Mouse (Mus musculus): ENCODE data around the gene Cdkl1. TPM values are rescaled to one million over a fixed set of nuclear protein-coding genes. Genes with fewer than 3 reads are reported as not detected.

Gene Cdkl1
- polyA plus RNA-seq (2016; fragmentation: Nextera tagmentation; extraction: Ambion mirVana), result 1.5 and 1.6 TPM in 2 replicates

- H3K4me2 ChIP-seq (replicated peaks), result peak within 1 kb of the TSS; percentile 99
- H3K27me3 ChIP-seq (replicated peaks), result no peaks in the 10 kb centered on the region
- H3K9me3 ChIP-seq, result no peaks in the 10 kb centered on the region
- peak within 1 kb of the TSS; percentile 61 for H3K9ac ChIP-seq
- H3K27ac ChIP-seq, result no peak within 1 kb of the TSS
- H3K4me1 ChIP-seq, result peaks cover 18% of the 10 kb centered on the region; the same call in 1 of the 2 replicates
- no peaks in the 10 kb centered on the region for H3K36me3 ChIP-seq
- WGBS, result 2% methylated on average over 45 of the region's 45 CpGs
- peak; percentile 95 for ATAC-seq (ENCODE audit: low FRiP score, low read depth)
- peak within 1 kb of the TSS; percentile 49 for H3K4me3 ChIP-seq
These were observed at the start of gene Cdkl1 for GRCm38 (mm10) chr12:69790530-69791505. Gene Cdkl1 (minus strand): TSS chr12:69791267.

GRCm38 (mm10) chr12:69838376-69838775 is 47.3 kb upstream of the Cdkl1 start:
- Histone ChIP-seq H3K27ac (no peak overlapping the region), H3K4me2 (replicated peaks) (no peak overlapping the region), H3K4me1 (no peaks in the 10 kb centered on the region), H3K9ac (no peak overlapping the region), H3K9me3 (no peaks in the 10 kb centered on the region), H3K36me3 (peaks cover 31% of the 10 kb centered on the region), H3K4me3 (no peak overlapping the region), H3K27me3 (replicated peaks) (no peaks in the 10 kb centered on the region)
- WGBS, result 88% methylated on average over 11 of the region's 11 CpGs
- no peak for ATAC-seq (ENCODE audit: low FRiP score, low read depth)

- no peak overlapping the region for H3K27ac ChIP-seq
- no peak overlapping the region for H3K4me2 ChIP-seq (replicated peaks)
- no peak overlapping the region for H3K4me3 ChIP-seq
- no peaks in the 10 kb centered on the region for H3K27me3 ChIP-seq (replicated peaks)
- no peaks in the 10 kb centered on the region for H3K9me3 ChIP-seq
- no peaks in the 10 kb centered on the region for H3K4me1 ChIP-seq
- 88% methylated on average over 12 of the region's 12 CpGs for WGBS
- peaks cover 27% of the 10 kb centered on the region for H3K36me3 ChIP-seq
- no peak overlapping the region for H3K9ac ChIP-seq
- no peak for ATAC-seq (ENCODE audit: low FRiP score, low read depth)
These were observed 43.0 kb upstream of the Cdkl1 start for GRCm38 (mm10) chr12:69833982-69834604.

GRCm38 (mm10) chr12:69831239-69831910 is 40.3 kb upstream of the Cdkl1 start:
- H3K4me1 ChIP-seq, result no peaks in the 10 kb centered on the region
- no peak for ATAC-seq (ENCODE audit: low FRiP score, low read depth)
- WGBS, result 95% methylated on average over 9 of the region's 9 CpGs
- peaks cover 28% of the 10 kb centered on the region for H3K36me3 ChIP-seq
- no peaks in the 10 kb centered on the region for H3K9me3 ChIP-seq
- no peak overlapping the region for H3K4me2 ChIP-seq (replicated peaks)
- H3K27ac ChIP-seq, result no peak overlapping the region
- H3K27me3 ChIP-seq (replicated peaks), result no peaks in the 10 kb centered on the region
- H3K9ac ChIP-seq, result no peak overlapping the region
- no peak overlapping the region for H3K4me3 ChIP-seq

GRCm38 (mm10) chr12:69828214-69828613 is 37.1 kb upstream of the Cdkl1 start:
- no peaks in the 10 kb centered on the region for H3K27me3 ChIP-seq (replicated peaks)
- H3K4me2 ChIP-seq (replicated peaks), result no peak overlapping the region
- 61% methylated on average over 2 of the region's 2 CpGs for WGBS
- H3K36me3 ChIP-seq, result peaks cover 40% of the 10 kb centered on the region
- no peak for ATAC-seq (ENCODE audit: low FRiP score, low read depth)
- no peak overlapping the region for H3K4me3 ChIP-seq
- H3K9me3 ChIP-seq, result no peaks in the 10 kb centered on the region
- H3K9ac ChIP-seq, result no peak overlapping the region
- no peak overlapping the region for H3K27ac ChIP-seq
- no peaks in the 10 kb centered on the region for H3K4me1 ChIP-seq

- 90% methylated on average over 9 of the region's 9 CpGs for WGBS
These were observed 34.0 kb upstream of the Cdkl1 start for GRCm38 (mm10) chr12:69824881-69825597.

GRCm38 (mm10) chr12:69814272-69814671 is 23.2 kb upstream of the Cdkl1 start:
- Histone ChIP-seq H3K4me1 (no peaks in the 10 kb centered on the region), H3K27me3 (replicated peaks) (no peaks in the 10 kb centered on the region), H3K4me3 (no peak overlapping the region), H3K27ac (no peak overlapping the region), H3K36me3 (peaks cover 45% of the 10 kb centered on the region), H3K4me2 (replicated peaks) (no peak overlapping the region), H3K9ac (no peak overlapping the region), H3K9me3 (no peaks in the 10 kb centered on the region)
- ATAC-seq (ENCODE audit: low FRiP score, low read depth), result no peak
- 32% methylated on average over 6 of the region's 6 CpGs for WGBS

More at GRCm38 (mm10) chr12:69824881-69825597, 34.0 kb upstream of the Cdkl1 start:
- Histone ChIP-seq H3K4me1 (no peaks in the 10 kb centered on the region), H3K9me3 (0 out of 2 replicates have a peak, but pooled peaks cover 5% of the 10 kb centered on the region), H3K4me2 (replicated peaks) (no peak overlapping the region), H3K4me3 (no peak overlapping the region), H3K36me3 (peaks cover 63% of the 10 kb centered on the region), H3K9ac (no peak overlapping the region), H3K27ac (no peak overlapping the region), H3K27me3 (replicated peaks) (no peaks in the 10 kb centered on the region)
- no peak for ATAC-seq (ENCODE audit: low FRiP score, low read depth)

GRCm38 (mm10) chr12:69813596-69813995 is 22.5 kb upstream of the Cdkl1 start:
- ATAC-seq (ENCODE audit: low FRiP score, low read depth), result no peak
- Histone ChIP-seq H3K4me3 (no peak overlapping the region), H3K9me3 (no peaks in the 10 kb centered on the region), H3K27ac (no peak overlapping the region), H3K9ac (no peak overlapping the region), H3K4me1 (no peaks in the 10 kb centered on the region), H3K4me2 (replicated peaks) (no peak overlapping the region), H3K36me3 (peaks cover 38% of the 10 kb centered on the region), H3K27me3 (replicated peaks) (no peaks in the 10 kb centered on the region)
- 51% methylated on average over 2 of the region's 2 CpGs for whole genome bisulfite sequencing

- H3K9me3 ChIP-seq, result no peaks in the 10 kb centered on the region
- WGBS, result 85% methylated on average over 3 of the region's 3 CpGs
- peaks cover 35% of the 10 kb centered on the region for H3K36me3 ChIP-seq
These were observed 21.9 kb upstream of the Cdkl1 start for GRCm38 (mm10) chr12:69812986-69813385.

GRCm38 (mm10) chr12:69811976-69812375 is 20.9 kb upstream of the Cdkl1 start:
- no peak overlapping the region for H3K4me3 ChIP-seq
- 64% methylated on average over 1 of the region's 1 CpGs for WGBS
- no peaks in the 10 kb centered on the region for H3K4me1 ChIP-seq
- H3K27me3 ChIP-seq (replicated peaks), result no peaks in the 10 kb centered on the region
- no peak overlapping the region for H3K27ac ChIP-seq
- H3K36me3 ChIP-seq, result peaks cover 32% of the 10 kb centered on the region
- H3K9ac ChIP-seq, result no peak overlapping the region
- no peak overlapping the region for H3K4me2 ChIP-seq (replicated peaks)
- no peaks in the 10 kb centered on the region for H3K9me3 ChIP-seq
- ATAC-seq (ENCODE audit: low FRiP score, low read depth), result no peak

More at GRCm38 (mm10) chr12:69812986-69813385, 21.9 kb upstream of the Cdkl1 start:
- Histone ChIP-seq H3K4me1 (no peaks in the 10 kb centered on the region), H3K4me2 (replicated peaks) (no peak overlapping the region), H3K27me3 (replicated peaks) (no peaks in the 10 kb centered on the region), H3K9ac (no peak overlapping the region), H3K27ac (no peak overlapping the region), H3K4me3 (no peak overlapping the region)
- no peak for ATAC-seq (ENCODE audit: low FRiP score, low read depth)

GRCm38 (mm10) chr12:69809439-69809838 is 18.4 kb upstream of the Cdkl1 start:
- Histone ChIP-seq H3K27ac (no peak overlapping the region), H3K4me1 (no peaks in the 10 kb centered on the region), H3K9ac (no peak overlapping the region), H3K4me3 (no peak overlapping the region), H3K36me3 (peaks cover 30% of the 10 kb centered on the region), H3K27me3 (replicated peaks) (no peaks in the 10 kb centered on the region), H3K9me3 (no peaks in the 10 kb centered on the region), H3K4me2 (replicated peaks) (no peak overlapping the region)
- ATAC-seq (ENCODE audit: low FRiP score, low read depth), result no peak
- 88% methylated on average over 3 of the region's 3 CpGs for WGBS
